Mouse (Mus musculus): ENCODE results near the gene Sco1.

Sco1 gene

GRCm38 (mm10) chr11:67043007-67043406 is 9.5 kb upstream of the Sco1 start:
- DNase-seq (ENCODE audit: low spot score): no peak

- no peak for DNase-seq (ENCODE audit: low spot score)
Observed at GRCm38 (mm10) chr11:67044959-67045358, 7.5 kb upstream of the Sco1 start.

- no peak for DNase-seq (ENCODE audit: low spot score)
Observed at GRCm38 (mm10) chr11:67047199-67047598, 5.3 kb upstream of the Sco1 start.

GRCm38 (mm10) chr11:67048496-67048895 is 4.0 kb upstream of the Sco1 start:
- DNase-seq (ENCODE audit: low spot score): no peak

- DNase-seq (ENCODE audit: low spot score): no peak
Observed at GRCm38 (mm10) chr11:67049256-67049655, 3.2 kb upstream of the Sco1 start.

GRCm38 (mm10) chr11:67051676-67052320 is 672 bp upstream of the Sco1 start:
- DNase-seq (ENCODE audit: low spot score): no peak

GRCm38 (mm10) chr11:67054754-67055365 is 2.4 kb downstream of the Sco1 start:
- DNase-seq (ENCODE audit: low spot score): no peak

- DNase-seq (ENCODE audit: low spot score): no peak
Observed at GRCm38 (mm10) chr11:67061311-67061710, 8.8 kb downstream of the Sco1 start.

- DNase-seq (ENCODE audit: low spot score): no peak
Observed at GRCm38 (mm10) chr11:67062726-67063125, 10.3 kb downstream of the Sco1 start.

GRCm38 (mm10) chr11:67067741-67068140 is 15.3 kb downstream of the Sco1 start:
- no peak for DNase-seq (ENCODE audit: low spot score)

GRCm38 (mm10) chr11:67072615-67073130 is 20.2 kb downstream of the Sco1 start:
- no peak for DNase-seq (ENCODE audit: low spot score)

GRCm38 (mm10) chr11:67075036-67075435 is 22.6 kb downstream of the Sco1 start:
- no peak for DNase-seq (ENCODE audit: low spot score)

- DNase-seq (ENCODE audit: low spot score): no peak
Observed at GRCm38 (mm10) chr11:67076781-67077180, 24.3 kb downstream of the Sco1 start.

GRCm38 (mm10) chr11:67077435-67077834 is 25.0 kb downstream of the Sco1 start:
- DNase-seq (ENCODE audit: low spot score): no peak

GRCm38 (mm10) chr11:67078000-67078399 is 25.5 kb downstream of the Sco1 start, which contains the start of gene Myh3:
Gene Myh3, plus strand, starts transcription at chr11:67078300.
- no peak for DNase-seq (ENCODE audit: low spot score)

- no peak for DNase-seq (ENCODE audit: low spot score)
Observed at GRCm38 (mm10) chr11:67078888-67079287, 26.4 kb downstream of the Sco1 start.

- DNase-seq (ENCODE audit: low spot score): no peak
Observed at GRCm38 (mm10) chr11:67079740-67080139, 27.3 kb downstream of the Sco1 start.

- peak; percentile 28 for DNase-seq (ENCODE audit: low spot score)
Observed at GRCm38 (mm10) chr11:67080168-67080567, 27.7 kb downstream of the Sco1 start.

- DNase-seq (ENCODE audit: low spot score): no peak
Observed at GRCm38 (mm10) chr11:67081125-67081649, 28.7 kb downstream of the Sco1 start.

GRCm38 (mm10) chr11:67082188-67082587 is 29.7 kb downstream of the Sco1 start:
- no peak for DNase-seq (ENCODE audit: low spot score)

- no peak for DNase-seq (ENCODE audit: low spot score)
Observed at GRCm38 (mm10) chr11:67082793-67083192, 30.3 kb downstream of the Sco1 start.

- DNase-seq (ENCODE audit: low spot score): no peak
Observed at GRCm38 (mm10) chr11:67083239-67083638, 30.8 kb downstream of the Sco1 start.

GRCm38 (mm10) chr11:67083712-67084340 is 31.4 kb downstream of the Sco1 start:
- no peak for DNase-seq (ENCODE audit: low spot score)

Measured in T-cell, adult 2 months (primary cell).